Mouse (Mus musculus) myocyte (in vitro differentiated cells): ENCODE measurements around the gene Cyp4f15. TPM values are rescaled to one million over a fixed set of nuclear protein-coding genes. Genes with fewer than 3 reads are reported as not detected.

Experiments
- H3K27me3 ChIP-seq: one replicate; pipeline ENCODE4 v1.6.1; 2011; ENCODE audit not compliant: control insufficient read depth, insufficient read depth, insufficient read length
- H3K36me3 ChIP-seq: one replicate; pipeline ENCODE4 v1.6.1; 2011; ENCODE audit not compliant: control insufficient read depth, insufficient read depth
- H3K4me2 ChIP-seq: one replicate; pipeline ENCODE4 v1.6.1; 2011; ENCODE audit warnings: low read depth, control low read depth
- H3K4me3 ChIP-seq: one replicate; pipeline ENCODE4 v1.5.1; 2011; ENCODE audit warnings: mild to moderate bottlenecking, control low read depth, moderate library complexity
- H3K79me2 ChIP-seq: one replicate; pipeline ENCODE4 v1.6.1; 2011; ENCODE audit not compliant: control insufficient read depth, insufficient read depth
- H3ac ChIP-seq: one replicate; pipeline ENCODE4 v1.6.1; 2011; ENCODE audit not compliant: control insufficient read depth, insufficient read length
- CEBPB ChIP-seq: IDR thresholded peaks from 2 replicates; pipeline ENCODE4 v1.6.1; 2011; ENCODE audit warnings: mild to moderate bottlenecking, moderate library complexity; ENCODE audit not compliant: poor library complexity, insufficient read depth, severe bottlenecking
- MYOG ChIP-seq, 3 experiments: IDR thresholded peaks; one replicate each; pipeline ENCODE4 v1.6.1; 2011; ENCODE audit warnings: control low read depth in 2 of 3, low read depth in 2 of 3, mild to moderate bottlenecking in 2 of 3; ENCODE audit not compliant: insufficient read length in 2 of 3, control insufficient read depth in 1 of 3, insufficient read depth in 1 of 3
- POLR2AphosphoS2 ChIP-seq: IDR thresholded peaks from one replicate; pipeline ENCODE4 v1.6.1; 2011; ENCODE audit warnings: low read depth, control low read depth; ENCODE audit not compliant: insufficient read length
- SRF ChIP-seq: IDR thresholded peaks from one replicate; pipeline ENCODE4 v1.6.1; 2011; ENCODE audit warnings: low read depth; ENCODE audit not compliant: control insufficient read depth, insufficient read length
- TCF12 ChIP-seq: IDR thresholded peaks from one replicate; pipeline ENCODE4 v1.6.1; 2011; ENCODE audit warnings: mild to moderate bottlenecking, control low read depth; ENCODE audit not compliant: poor library complexity, insufficient read depth, severe bottlenecking
- TCF3 ChIP-seq: IDR thresholded peaks from one replicate; pipeline ENCODE4 v1.6.1; 2011; ENCODE audit warnings: low read depth, control low read depth; ENCODE audit not compliant: insufficient read length
- polyA plus RNA-seq: library from polyadenylated mRNA; unstranded; fragments of >200 nt; fragmentation: generic; extraction: Trizol; gene quantifications from one replicate; pipeline ENCODE4 v1.2.1, GENCODE M21; 2012; ENCODE audit warnings: missing spikeins

The Cyp4f15 gene
- polyA plus RNA-seq, 1 experiment = not detected

DNA sequence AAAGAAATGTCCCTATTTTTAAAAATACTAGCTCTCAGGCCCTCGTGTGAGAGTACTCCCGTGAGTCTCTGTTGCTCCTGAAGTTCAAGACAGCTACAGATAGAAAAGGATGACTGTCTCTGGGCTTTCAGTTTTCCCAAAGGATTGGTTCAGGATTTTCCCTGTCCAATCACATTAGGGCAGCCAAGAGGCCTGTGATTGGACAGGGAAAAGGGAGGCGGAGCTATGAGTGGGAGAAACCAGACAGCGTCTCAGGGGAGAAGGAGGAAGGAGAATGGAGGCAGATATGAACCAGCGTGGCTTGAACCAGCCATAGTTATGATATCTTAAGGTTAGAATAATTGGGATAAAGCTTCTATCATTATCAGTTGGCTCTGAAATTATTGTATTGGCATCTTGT is 65.2 kb downstream of the Cyp4f15 start:
- H3ac ChIP-seq = no peak overlapping the region
- H3K79me2 ChIP-seq = no peaks in the 10 kb centered on the region
- H3K27me3 ChIP-seq = peaks cover 5% of the 10 kb centered on the region
- no peak overlapping the region for H3K4me2 ChIP-seq
- no peak for TF ChIP-seq SRF
- TF ChIP-seq MYOG (IDR thresholded peaks at IDR 0.05; ENCODE audit: control insufficient read depth in 1 of 3, insufficient read depth in 1 of 3, insufficient read length in 2 of 3, low read depth in 2 of 3) = no peak
- no peak for TF ChIP-seq TCF3
- no peak for TF ChIP-seq TCF12
- no peak for TF ChIP-seq CEBPB
- TF ChIP-seq POLR2AphosphoS2 = no peak
- no peak overlapping the region for H3K4me3 ChIP-seq
- no peaks in the 10 kb centered on the region for H3K36me3 ChIP-seq

Other genes with a start within 250 kb of the Cyp4f15 start
- 0.07 TPM for gene Cyp4f39, start 232.9 kb upstream of the Cyp4f15 start, polyA plus RNA-seq
- 1.8 TPM for gene Cyp4f17, start 179.6 kb upstream of the Cyp4f15 start, polyA plus RNA-seq
- gene Cyp4f16, start 149.1 kb upstream of the Cyp4f15 start, polyA plus RNA-seq = 12.0 TPM
- not detected for gene Cyp4f37, start 64.3 kb upstream of the Cyp4f15 start, polyA plus RNA-seq
- gene Cyp4f40, start 26.7 kb upstream of the Cyp4f15 start, polyA plus RNA-seq = 1.9 TPM
- 1.7 TPM for gene Zfp871, start 102.7 kb downstream of the Cyp4f15 start, polyA plus RNA-seq
- gene Zfp811, start 124.3 kb downstream of the Cyp4f15 start, polyA plus RNA-seq = 0.02 TPM
- gene Zfp799, start 144.6 kb downstream of the Cyp4f15 start, polyA plus RNA-seq = 1.4 TPM
- 0.91 TPM for gene Zfp870, start 206.0 kb downstream of the Cyp4f15 start, polyA plus RNA-seq
- 0.02 TPM for gene Cyp4f14, start 231.7 kb downstream of the Cyp4f15 start, polyA plus RNA-seq